Mouse (Mus musculus): Measurements from ENCODE around the gene Mfsd4a. TPM values are rescaled to one million over a fixed set of nuclear protein-coding genes. Genes with fewer than 3 reads are reported as not detected.

Gene Mfsd4a
- total and polyA plus RNA-seq, 2 experiments from 2014 or later: 4.5 to 6.4 TPM

DNA sequence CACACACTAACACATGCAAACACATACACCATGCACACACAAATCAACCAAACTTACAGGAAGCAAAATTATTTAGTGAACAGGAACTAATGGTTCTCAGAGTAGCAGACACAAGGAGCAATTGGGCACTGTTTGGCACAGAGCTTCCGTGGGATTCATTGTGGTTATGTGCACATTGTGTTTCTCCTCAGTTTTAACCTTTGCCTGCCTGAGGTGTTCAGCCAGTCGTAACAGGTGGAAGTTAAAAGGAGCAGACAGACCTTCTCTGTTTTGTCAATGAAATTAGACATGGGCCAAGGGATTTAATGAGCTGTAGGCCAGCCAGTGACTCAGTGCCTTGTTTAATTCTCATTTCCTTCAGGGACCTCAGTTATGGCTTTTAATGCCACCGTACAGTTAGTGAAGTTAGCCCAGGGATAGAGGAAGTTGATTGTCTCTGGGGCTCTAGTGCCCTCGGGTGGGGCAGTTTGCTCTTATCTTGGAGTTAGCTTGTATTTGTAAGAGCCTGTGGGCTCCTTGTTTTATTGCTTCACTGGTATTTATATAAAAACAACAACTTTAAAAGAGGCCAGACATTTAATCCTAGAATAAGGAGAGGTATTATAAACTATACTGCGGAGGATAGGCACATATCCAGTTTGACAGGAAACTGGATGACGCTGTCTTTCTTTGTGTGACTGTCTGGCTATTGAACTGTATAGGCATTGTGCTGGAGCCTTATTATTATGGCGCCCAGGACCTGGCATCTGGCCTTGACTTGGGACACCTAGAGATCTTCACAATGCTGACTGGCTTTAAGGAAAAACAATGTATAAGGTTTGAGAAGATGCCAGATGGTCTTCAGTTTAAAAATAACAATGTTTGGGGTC lies 17.6 kb upstream of the Mfsd4a start:
- ATAC-seq (ENCODE audit: insufficient read depth, low read depth) (no peak), DNase-seq (ENCODE audit: low spot score) (no peak)
- Histone ChIP-seq H3K9me3 (replicated peaks; ENCODE audit: control insufficient read depth, low read length) (no peaks in the 10 kb centered on the region), H3K36me3 (replicated peaks; ENCODE audit: control insufficient read depth, insufficient read depth, low read length) (no peaks in the 10 kb centered on the region), H3K4me1 (ENCODE audit: control insufficient read depth, insufficient read depth) (no peaks in the 10 kb centered on the region), H3K27me3 (ENCODE audit: control insufficient read depth, insufficient read depth, low read length) (no peaks in the 10 kb centered on the region), H3K4me3 (ENCODE audit: low read depth, low read length) (no peak overlapping the region), H3K27ac (ENCODE audit: low read depth) (no peak overlapping the region), H3K9ac (replicated peaks; ENCODE audit: low read depth, low read length) (no peak overlapping the region), H3K4me2 (ENCODE audit: low read depth, low read length) (no peak overlapping the region)
- 57% methylated on average over 7 of the region's 7 CpGs for WGBS
- TF ChIP-seq EP300 (IDR thresholded peaks at IDR 0.05; ENCODE audit: low read depth) (no peak), CTCF (IDR thresholded peaks at IDR 0.05; ENCODE audit: low read depth) (no peak)

DNA sequence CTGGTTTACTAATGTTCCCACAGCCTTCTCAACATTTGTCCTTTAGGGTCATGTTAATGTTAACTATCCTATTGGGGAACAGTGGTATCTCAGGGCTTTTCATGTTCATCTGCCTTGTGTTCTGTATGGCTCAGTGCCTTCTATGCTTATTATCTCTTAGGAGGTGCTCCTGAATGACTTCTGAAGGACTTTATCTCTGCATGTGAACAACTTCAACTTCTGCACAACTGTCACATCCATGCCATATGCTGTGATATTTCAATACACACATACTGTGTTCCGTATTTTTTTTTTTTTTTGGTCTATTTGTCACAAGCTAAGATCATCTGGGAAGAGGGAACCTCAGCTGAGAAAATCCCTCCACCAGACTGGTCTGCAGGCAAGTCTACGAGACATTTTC lies 10.6 kb upstream of the Mfsd4a start:
- Histone ChIP-seq H3K27ac (ENCODE audit: low read depth) (no peak overlapping the region), H3K4me2 (ENCODE audit: low read depth, low read length) (no peak overlapping the region), H3K4me1 (ENCODE audit: control insufficient read depth, insufficient read depth) (no peaks in the 10 kb centered on the region), H3K4me3 (ENCODE audit: low read depth, low read length) (no peak overlapping the region), H3K9ac (replicated peaks; ENCODE audit: low read depth, low read length) (no peak overlapping the region), H3K9me3 (replicated peaks; ENCODE audit: control insufficient read depth, low read length) (no peaks in the 10 kb centered on the region), H3K36me3 (replicated peaks; ENCODE audit: control insufficient read depth, insufficient read depth, low read length) (no peaks in the 10 kb centered on the region), H3K27me3 (ENCODE audit: control insufficient read depth, insufficient read depth, low read length) (no peaks in the 10 kb centered on the region)
- TF ChIP-seq CTCF (IDR thresholded peaks at IDR 0.05; ENCODE audit: low read depth) (no peak), EP300 (IDR thresholded peaks at IDR 0.05; ENCODE audit: low read depth) (no peak)
- WGBS: 81% methylated on average over 2 of the region's 2 CpGs
- no peak for ATAC-seq (ENCODE audit: insufficient read depth, low read depth)
- DNase-seq (ENCODE audit: low spot score): no peak

DNA sequence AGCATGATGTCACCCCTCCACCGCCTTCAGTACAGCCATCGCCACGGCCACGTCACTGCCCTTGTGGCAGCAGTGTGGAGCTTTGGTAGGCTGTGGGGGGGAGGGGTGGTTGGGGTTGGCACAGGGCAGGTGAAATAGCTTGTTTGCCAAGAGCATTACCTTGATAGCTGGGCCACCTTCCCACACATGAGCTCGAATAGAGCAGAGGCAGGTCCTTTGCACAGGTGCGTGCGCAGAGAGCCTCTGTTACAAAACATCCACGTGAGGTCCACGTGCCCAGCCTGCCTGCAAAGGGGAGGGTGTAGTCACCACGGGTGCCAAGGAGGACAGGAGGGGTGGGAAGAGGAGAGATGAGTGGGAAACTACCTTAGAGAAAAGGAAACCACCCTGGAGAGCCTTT lies 7.7 kb upstream of the Mfsd4a start:
- H3K9ac ChIP-seq (replicated peaks; ENCODE audit: low read depth, low read length): no peak overlapping the region
- H3K27ac ChIP-seq (ENCODE audit: low read depth): no peak overlapping the region
- no peak for DNase-seq (ENCODE audit: low spot score)
- TF ChIP-seq EP300 (IDR thresholded peaks at IDR 0.05; ENCODE audit: low read depth): no peak
- TF ChIP-seq CTCF (IDR thresholded peaks at IDR 0.05; ENCODE audit: low read depth): no peak
- no peaks in the 10 kb centered on the region for H3K9me3 ChIP-seq (replicated peaks; ENCODE audit: control insufficient read depth, low read length)
- H3K4me3 ChIP-seq (ENCODE audit: low read depth, low read length): no peak overlapping the region
- H3K4me1 ChIP-seq (ENCODE audit: control insufficient read depth, insufficient read depth): no peaks in the 10 kb centered on the region
- H3K4me2 ChIP-seq (ENCODE audit: low read depth, low read length): no peak overlapping the region
- 79% methylated on average over 10 of the region's 10 CpGs for WGBS
- ATAC-seq (ENCODE audit: insufficient read depth, low read depth): no peak
- H3K27me3 ChIP-seq (ENCODE audit: control insufficient read depth, insufficient read depth, low read length): no peaks in the 10 kb centered on the region
- no peaks in the 10 kb centered on the region for H3K36me3 ChIP-seq (replicated peaks; ENCODE audit: control insufficient read depth, insufficient read depth, low read length)

DNA sequence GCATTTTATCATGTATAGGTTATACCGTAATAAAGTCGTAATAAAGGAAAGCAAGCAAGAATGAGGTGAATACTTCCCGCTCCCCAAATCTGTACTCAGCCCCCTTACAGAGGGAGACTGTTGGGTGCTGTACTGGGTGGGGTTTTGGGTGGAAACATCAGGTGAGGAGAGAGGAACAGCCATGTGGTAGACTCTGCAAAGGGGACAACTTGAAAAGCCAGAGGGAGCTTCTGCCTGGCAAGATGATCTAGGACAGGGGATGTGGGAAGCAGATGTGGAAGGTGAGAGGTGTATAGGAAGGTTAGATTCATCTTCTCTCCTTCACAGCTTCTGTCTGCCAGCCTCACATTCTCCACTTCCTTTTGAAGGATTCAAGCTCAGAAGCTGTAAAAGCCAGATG lies 2.8 kb upstream of the Mfsd4a start:
- DNase-seq (ENCODE audit: low spot score): no peak
- H3K27ac ChIP-seq (ENCODE audit: low read depth): no peak overlapping the region
- WGBS: 83% methylated on average over 3 of the region's 3 CpGs
- H3K4me2 ChIP-seq (ENCODE audit: low read depth, low read length): no peak overlapping the region
- H3K27me3 ChIP-seq (ENCODE audit: control insufficient read depth, insufficient read depth, low read length): peaks cover 36% of the 10 kb centered on the region
- no peaks in the 10 kb centered on the region for H3K9me3 ChIP-seq (replicated peaks; ENCODE audit: control insufficient read depth, low read length)
- no peaks in the 10 kb centered on the region for H3K36me3 ChIP-seq (replicated peaks; ENCODE audit: control insufficient read depth, insufficient read depth, low read length)
- H3K4me1 ChIP-seq (ENCODE audit: control insufficient read depth, insufficient read depth): peaks cover 6% of the 10 kb centered on the region
- TF ChIP-seq CTCF (IDR thresholded peaks at IDR 0.05; ENCODE audit: low read depth) (no peak), EP300 (IDR thresholded peaks at IDR 0.05; ENCODE audit: low read depth) (no peak)
- no peak for ATAC-seq (ENCODE audit: insufficient read depth, low read depth)
- no peak overlapping the region for H3K9ac ChIP-seq (replicated peaks; ENCODE audit: low read depth, low read length)
- no peak overlapping the region for H3K4me3 ChIP-seq (ENCODE audit: low read depth, low read length)

DNA sequence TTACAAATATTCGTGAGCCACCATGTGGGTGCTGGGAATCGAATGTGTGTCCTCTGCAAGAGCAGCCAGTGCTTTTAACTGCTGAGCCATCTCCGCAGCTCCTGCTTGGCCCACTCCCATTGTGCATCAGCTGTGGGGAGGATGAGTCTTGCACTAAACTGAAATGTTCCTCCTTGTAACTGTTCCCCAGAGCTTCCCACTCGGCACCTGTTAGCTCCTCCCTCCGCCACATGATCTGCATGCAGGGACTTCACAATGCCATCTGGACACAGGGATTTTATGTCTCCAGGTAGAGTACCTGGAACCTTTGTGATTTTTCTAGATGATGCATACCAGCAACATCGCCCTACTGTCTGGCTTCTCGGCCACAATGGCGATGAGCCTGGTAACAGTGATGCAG lies 1.6 kb upstream of the Mfsd4a start:
- no peak for DNase-seq (ENCODE audit: low spot score)
- no peak for ATAC-seq (ENCODE audit: insufficient read depth, low read depth)
- Histone ChIP-seq H3K4me1 (ENCODE audit: control insufficient read depth, insufficient read depth) (peaks cover 6% of the 10 kb centered on the region), H3K27me3 (ENCODE audit: control insufficient read depth, insufficient read depth, low read length) (peaks cover 44% of the 10 kb centered on the region), H3K9me3 (replicated peaks; ENCODE audit: control insufficient read depth, low read length) (no peaks in the 10 kb centered on the region), H3K4me3 (ENCODE audit: low read depth, low read length) (no peak overlapping the region), H3K36me3 (replicated peaks; ENCODE audit: control insufficient read depth, insufficient read depth, low read length) (no peaks in the 10 kb centered on the region), H3K4me2 (ENCODE audit: low read depth, low read length) (no peak overlapping the region), H3K27ac (ENCODE audit: low read depth) (no peak overlapping the region), H3K9ac (replicated peaks; ENCODE audit: low read depth, low read length) (no peak overlapping the region)
- WGBS: 90% methylated on average over 8 of the region's 8 CpGs
- TF ChIP-seq CTCF (IDR thresholded peaks at IDR 0.05; ENCODE audit: low read depth): no peak
- no peak for TF ChIP-seq EP300 (IDR thresholded peaks at IDR 0.05; ENCODE audit: low read depth)

Data from heart, postnatal 0 days (tissue).